Mouse (Mus musculus) adrenal gland, postnatal 14 days (tissue): ENCODE measurements around the gene Tecr. TPM values are rescaled to one million over a fixed set of nuclear protein-coding genes. Genes with fewer than 3 reads are reported as not detected.

Experiments used
- DNase-seq: peaks from one replicate; pipeline ENCODE4 v3.0.0; 2021; ENCODE audit warnings: mixed read lengths
- long read RNA-seq, 2 experiments: library from polyadenylated mRNA; stranded (forward); transcript quantifications; one replicate each; pipeline ENCODE4 v2.0.0; 2021
- total RNA-seq: library from RNA; stranded (reverse); gene quantifications from 2 replicates; pipeline ENCODE4 v1.2.3, GENCODE M21; 2021

Tecr gene
- total RNA-seq: 340 and 372 TPM in 2 replicates
- long read RNA-seq, experiment 1, transcript Tecr-203 (12 exons, 1,120 nt): minor isoform, 41 of 600 reads
- long read RNA-seq, experiment 1, transcript Tecr-205 (8 exons, 878 nt): minor isoform, 5 of 600 reads
- long read RNA-seq, experiment 1, transcript Tecr-201 (13 exons, 1,158 nt): major isoform, 473 of 600 reads
- long read RNA-seq, experiment 1, partial matches to known transcripts: 47 of 600 reads
- long read RNA-seq, experiment 1, other reads (novel, unspliced or antisense): 33 of 600 reads
- long read RNA-seq, experiment 2, transcript Tecr-205 (8 exons, 878 nt): minor isoform, 6 of 495 reads
- long read RNA-seq, experiment 2, transcript Tecr-203 (12 exons, 1,120 nt): minor isoform, 32 of 495 reads
- long read RNA-seq, experiment 2, transcript Tecr-201 (13 exons, 1,158 nt): major isoform, 382 of 495 reads
- long read RNA-seq, experiment 2, partial matches to known transcripts: 40 of 495 reads
- long read RNA-seq, experiment 2, other reads (novel, unspliced or antisense): 35 of 495 reads

DNA sequence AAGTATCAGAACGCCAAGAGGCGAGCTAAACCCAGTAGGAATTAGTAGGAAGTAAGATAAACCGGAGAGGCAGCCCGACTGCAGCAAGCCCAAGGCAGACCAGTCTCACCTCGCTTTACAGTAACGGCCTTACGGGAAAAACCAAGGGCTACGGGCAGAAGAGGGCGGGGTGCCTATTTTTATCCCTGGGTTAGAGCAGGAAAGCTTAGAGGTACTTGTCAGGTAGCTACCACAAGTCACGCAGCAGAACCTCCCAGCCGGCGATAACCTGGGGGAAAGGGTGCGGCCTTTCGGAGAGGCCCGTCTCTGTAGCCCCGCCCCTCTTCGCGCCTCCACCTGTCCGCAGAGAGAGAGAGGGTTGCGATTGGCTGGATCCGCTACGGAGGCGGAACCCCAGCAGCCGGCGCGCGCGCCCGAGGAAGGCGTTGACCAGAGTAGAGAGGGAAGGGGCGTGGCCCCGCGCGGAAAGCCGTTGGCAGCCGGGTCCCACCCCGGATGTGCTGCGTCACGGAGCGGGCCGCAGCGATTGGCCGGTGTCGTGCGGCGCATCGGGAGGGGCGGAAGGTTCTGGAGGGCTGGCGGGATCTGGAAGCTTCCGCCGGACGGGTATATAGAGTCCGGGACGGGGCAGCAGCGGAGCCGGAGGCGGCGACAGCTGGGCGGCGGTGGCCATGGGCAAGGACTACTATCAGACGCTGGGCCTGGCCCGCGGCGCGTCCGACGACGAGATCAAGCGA is at the start of gene Tecr, which contains the start of gene Dnajb1:
Tecr (minus strand) TSS at position 311 of the 737 bp plus-strand sequence.
Dnajb1 (plus strand) TSS at position 533 of the 737 bp plus-strand sequence.
- DNase-seq: peak; percentile 100

GRCm38 (mm10) chr8:83656484-83657246 is 48.9 kb upstream of the Tecr start:
- DNase-seq: peak; percentile 51

DNA sequence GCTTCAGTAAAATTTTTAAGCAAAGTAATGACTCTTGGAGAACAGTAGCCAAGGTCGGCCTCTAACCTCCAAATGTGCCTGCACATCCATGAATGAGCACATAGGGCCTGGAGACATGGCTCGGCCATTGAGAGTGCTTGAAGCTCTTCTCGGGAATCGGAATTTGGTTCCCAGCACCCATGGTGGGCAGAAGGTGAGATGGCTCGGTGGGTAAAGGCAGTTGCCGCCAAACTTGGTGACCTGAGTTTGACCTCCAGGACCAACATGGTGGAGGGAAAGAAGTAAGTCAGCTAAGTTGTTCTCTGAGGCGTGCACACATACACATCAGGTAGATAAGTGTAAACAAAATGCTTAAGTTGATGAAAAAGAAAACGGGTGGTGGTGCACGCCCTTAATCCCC is 48.3 kb upstream of the Tecr start:
- no peak for DNase-seq

DNA sequence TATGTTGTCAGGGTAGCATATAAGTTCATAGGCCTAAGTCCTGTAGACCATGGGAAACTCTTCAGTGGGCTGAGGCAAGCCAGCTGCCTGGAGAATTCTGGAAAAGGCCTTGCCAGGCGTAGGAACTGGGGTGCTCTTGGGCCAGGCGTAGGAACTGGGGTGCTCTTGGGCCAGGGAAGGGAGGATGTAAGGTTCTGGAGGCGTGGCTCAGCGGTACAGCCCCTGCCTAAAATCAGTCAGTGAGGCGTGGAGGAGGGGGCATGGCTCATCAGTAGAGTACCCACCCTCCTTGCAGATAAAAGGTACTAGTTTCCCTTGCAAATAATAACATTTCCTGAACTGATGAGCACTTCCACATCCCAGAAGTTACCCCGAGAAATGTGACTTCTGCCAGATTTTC is 47.0 kb upstream of the Tecr start:
- no peak for DNase-seq

- no peak for DNase-seq
Measured at GRCm38 (mm10) chr8:83653662-83654017, 45.9 kb upstream of the Tecr start.

DNA sequence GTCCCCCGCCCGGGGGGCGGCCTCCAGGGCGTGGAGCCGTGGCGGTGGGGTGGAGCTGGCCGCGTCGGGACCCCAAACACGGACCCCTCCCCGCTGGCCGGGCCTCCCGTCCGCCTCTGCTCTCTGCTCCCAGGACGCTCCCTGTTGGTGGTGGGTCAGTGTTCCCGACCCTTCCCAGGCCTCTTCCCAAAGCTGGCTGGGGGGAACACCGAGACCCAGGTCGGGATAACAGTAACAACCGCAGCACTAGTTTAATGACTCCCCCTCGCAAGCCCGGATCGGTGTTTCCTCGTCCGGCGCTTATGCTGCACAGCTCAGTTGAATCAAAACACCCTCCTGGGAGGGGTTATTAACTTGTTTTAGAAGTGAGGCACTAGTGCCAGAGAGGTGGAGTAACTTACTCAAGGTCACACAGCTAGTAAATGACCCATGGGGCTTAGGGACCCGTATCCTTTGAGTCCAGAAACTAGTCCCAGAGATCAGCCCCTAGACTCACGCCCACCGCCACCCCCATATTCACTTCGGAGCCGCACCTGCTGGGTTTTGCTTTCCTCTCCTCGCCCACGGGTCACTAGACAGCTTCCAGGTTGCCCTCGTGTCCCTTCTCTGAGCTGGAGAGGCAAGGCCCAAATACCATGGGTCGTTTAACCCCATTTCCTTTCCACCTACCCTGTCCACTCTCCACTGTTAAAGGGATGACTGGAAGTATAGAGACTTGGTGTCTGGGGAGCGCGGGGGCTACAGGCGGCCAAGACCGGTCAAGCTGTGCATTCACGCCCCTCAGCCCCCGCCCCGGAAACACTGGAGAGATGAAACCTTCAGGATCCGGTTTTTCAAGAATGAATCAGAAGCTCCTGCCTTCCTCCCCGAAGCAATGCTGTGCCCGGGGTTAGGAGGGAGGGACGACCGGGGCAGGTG is 45.2 kb upstream of the Tecr start:
- peak; percentile 60 for DNase-seq

DNA sequence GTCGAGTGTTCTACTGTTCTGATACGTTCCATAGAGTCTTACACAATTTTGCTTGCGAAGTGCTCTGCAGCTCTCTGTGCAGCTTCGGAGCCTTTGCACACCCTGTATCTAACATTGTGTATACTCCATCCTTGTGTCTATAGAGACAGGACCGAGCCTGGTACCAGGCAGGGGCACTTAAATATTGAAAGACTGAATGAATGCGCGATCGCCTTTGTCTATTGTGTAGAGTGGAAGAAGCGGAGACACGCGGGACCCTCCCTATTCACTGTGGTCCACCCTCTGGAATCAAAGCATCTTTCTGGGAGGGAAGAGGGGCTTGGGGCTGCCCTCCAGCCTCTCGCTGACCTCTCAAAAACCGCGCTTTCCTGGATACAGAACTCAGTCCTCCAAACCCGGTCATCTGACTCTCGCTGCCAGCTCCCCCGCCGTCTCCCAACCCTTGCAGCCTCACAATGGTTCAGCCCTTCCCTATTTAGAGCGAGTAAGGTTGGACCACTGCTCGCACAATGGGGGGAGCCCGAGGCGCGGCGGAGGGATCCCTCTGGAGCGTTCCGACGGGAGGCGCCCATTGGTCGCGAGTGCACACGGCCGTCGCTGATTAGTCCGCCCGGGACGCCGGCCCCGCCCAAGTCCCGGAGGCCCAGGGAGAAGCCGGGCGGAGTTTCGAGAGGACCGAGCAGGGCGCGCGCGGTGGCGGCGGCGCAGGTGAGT is 44.4 kb upstream of the Tecr start, which contains the start of gene Gipc1:
Gipc1 (plus strand) TSS at position 648 of the 714 bp plus-strand sequence.
- peak; percentile 98 for DNase-seq

- no peak for DNase-seq
Measured at GRCm38 (mm10) chr8:83649699-83650098, 41.9 kb upstream of the Tecr start.

- DNase-seq: no peak
Measured at GRCm38 (mm10) chr8:83648031-83648430, 40.3 kb upstream of the Tecr start.

GRCm38 (mm10) chr8:83647511-83647910 is 39.7 kb upstream of the Tecr start:
- no peak for DNase-seq

DNA sequence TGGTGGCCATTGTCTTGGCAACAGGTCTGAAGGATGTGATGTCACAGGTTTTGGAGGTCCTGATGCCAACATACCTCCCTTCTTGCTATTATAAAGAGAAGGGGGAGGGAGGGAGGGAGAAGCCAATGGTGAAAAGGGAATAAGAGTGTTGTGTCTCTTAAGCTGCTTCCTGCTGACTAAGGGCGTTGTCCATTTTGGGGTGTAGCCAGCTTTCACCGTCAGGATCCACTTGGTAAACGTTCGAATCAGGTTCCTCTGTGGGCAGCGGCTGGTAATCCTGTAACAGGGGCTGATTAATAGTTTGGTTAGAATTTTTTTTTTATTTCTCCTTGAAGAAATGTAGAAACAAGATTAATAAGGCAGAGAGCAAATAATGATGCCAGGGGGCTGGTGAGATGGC is 31.9 kb upstream of the Tecr start:
- DNase-seq: no peak

- no peak for DNase-seq
Measured at GRCm38 (mm10) chr8:83638856-83639255, 31.1 kb upstream of the Tecr start.

DNA sequence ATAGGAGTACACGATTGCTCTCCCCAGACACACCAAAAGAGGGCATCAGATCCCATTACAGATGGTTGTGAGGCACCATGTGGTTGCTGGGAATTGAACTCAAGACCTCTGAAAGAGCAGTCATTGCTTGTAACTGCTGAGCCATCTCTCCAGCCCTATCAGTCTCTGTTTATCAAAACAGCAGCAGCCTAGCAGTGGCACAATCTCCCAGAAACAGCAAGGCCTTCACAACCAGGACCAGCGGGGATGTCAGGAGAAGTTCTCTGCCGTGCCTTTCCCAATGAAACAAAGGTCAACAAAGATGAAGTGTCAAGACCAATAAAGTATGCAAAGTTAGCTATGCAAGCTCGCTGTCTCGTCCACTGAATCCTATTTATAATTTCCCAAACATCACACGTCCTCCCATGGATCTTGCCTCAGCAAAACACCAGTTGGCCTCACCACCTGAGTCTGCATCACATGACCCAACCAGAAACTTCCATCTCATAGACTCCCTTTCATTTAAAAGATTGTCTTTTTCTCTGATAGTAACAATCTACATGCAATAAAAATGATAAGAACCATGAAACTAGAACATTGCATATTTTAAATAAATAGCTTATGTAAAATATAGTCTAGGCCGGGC is 24.4 kb upstream of the Tecr start:
- no peak for DNase-seq

GRCm38 (mm10) chr8:83625676-83626299 is 18.0 kb upstream of the Tecr start:
- no peak for DNase-seq

- DNase-seq: peak; percentile 42
Measured at GRCm38 (mm10) chr8:83624739-83625138, 17.0 kb upstream of the Tecr start.

GRCm38 (mm10) chr8:83623549-83623948 is 15.8 kb upstream of the Tecr start:
- DNase-seq: no peak

DNA sequence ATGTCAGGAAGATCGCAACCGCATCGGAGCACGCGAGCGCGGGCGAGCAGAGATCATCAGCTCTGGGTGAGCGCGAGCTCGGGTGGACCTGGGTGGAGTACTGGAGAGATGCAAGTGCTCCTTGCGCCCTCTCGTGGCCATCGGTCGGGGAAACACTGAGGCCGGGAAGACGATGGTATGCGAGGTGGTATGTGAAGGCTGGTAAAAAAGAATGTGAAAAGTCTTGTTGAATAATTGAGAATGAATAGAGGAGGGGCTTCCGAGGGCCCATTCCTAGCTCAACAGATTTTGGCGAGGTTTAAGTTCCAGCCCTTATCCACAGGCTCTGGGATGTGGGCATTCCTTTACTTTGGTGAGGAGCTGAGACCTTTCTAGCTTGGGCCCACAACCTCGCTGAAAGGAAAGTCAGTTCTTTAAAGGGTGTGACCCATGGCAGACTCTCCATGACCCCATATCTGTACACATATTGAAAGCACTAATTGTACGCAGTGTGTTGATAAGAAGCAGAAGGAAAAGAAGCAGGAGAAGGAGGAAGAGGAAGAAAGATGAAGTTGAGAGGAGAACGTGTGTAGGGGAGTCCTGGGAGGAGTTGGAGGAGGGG is 14.7 kb upstream of the Tecr start:
- DNase-seq: peak; percentile 92

DNA sequence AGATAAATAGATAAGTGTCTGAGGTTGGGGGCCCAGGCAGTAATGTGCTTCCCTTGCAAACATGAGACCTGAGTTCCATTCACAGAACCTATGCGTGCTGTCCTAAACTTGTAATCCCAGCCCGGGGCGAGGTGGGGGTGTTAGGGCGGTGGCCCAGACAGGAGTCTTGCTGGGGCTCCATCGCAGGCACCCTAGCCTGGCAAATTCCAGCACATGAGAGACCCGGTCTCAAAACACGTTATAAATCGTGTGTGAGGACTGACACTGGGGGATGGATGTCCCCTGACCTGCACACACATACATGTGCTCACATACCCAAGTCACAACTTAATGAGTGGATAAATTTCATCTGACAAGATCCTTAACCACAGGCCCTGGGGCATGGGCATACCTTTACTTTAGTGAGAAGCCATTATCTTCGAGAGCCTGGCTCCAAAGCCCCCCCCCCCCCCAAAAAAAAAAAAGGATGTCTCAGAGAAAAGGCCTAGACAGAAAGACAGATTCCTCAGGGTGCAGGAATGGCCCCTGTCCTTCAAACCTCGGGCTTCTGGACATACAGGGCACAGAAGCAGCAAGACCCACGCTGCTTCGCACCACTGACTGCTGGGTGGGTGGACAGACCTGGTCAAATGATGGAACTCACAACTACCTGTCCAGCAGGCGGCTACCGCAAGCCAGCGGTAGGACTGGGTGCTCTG is 14.1 kb upstream of the Tecr start:
- no peak for DNase-seq
